Mouse (Mus musculus): Measurements from ENCODE around the gene Eml6.
"Not testable (repeated sequence)": the region's sequence is repeated elsewhere in the genome, so short reads cannot be mapped to it uniquely, and the experiment has no call there.

Eml6 gene

DNA sequence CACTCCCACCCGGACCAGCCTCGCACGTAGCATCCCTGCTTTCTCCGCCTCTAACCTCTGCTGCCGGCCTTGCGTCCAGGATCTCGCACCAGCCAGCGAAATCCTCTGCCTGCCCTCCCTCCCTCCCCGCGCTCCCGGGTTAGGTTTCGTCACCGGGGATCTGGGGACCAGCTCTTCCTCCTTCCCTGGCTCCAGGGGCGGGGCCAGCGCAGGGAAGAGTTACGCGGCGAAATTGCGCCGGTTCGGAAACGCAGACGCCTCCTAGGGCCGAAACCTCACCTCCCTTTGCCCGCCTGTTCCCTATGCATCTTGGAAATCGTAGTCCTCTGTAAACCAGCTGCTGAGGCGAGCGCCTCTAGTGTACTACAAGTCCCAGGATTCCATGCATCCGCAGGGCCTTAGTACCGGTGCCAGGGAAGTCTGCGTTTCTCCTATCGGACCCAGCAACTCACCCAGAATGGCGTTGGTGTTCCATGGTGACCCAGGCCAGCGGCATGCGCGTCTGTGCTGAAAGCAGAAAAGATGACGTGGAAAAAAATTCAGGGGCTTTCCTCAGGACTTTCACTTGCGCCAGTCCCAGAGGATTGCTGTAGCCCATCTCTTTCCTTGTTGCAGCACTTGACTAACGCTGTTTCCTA lies at the start of gene Eml6:
TSS of gene Eml6 (minus strand) at position 199 of the 638 bp plus-strand sequence.
- DNase-seq (ENCODE audit: low spot score) = peak; percentile 92

- no peak for DNase-seq (ENCODE audit: low spot score)
Observed at GRCm38 (mm10) chr11:30057299-30057698, 31.5 kb upstream of the Eml6 start.

DNA sequence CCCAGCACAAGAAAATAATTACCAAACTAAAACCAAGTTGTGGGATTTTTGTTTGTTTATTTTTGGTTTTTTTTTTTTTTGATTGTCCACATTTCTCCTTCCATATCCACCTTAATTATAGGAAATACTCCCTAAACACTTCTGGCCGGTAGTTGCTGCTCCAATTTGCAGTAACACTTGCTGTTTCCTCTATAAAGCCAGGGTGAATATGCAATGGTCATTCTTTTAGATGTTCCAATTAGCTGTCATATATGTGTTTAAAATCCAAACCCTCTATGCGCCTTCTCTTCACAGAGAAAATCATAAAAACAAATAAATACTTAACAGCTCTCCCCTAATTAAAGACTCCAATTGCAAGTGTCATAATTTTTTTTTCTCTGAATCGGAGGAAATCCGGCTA lies 689 bp downstream of the Eml6 start:
- no peak for DNase-seq (ENCODE audit: low spot score)

GRCm38 (mm10) chr11:30024261-30025071 lies 1.4 kb downstream of the Eml6 start:
- peak; percentile 54 for DNase-seq (ENCODE audit: low spot score)

- DNase-seq (ENCODE audit: low spot score) = no peak
Observed at GRCm38 (mm10) chr11:29986257-29986656, 39.6 kb downstream of the Eml6 start.

GRCm38 (mm10) chr11:29968874-29969273 lies 57.0 kb downstream of the Eml6 start:
- DNase-seq (ENCODE audit: low spot score) = no peak

DNA sequence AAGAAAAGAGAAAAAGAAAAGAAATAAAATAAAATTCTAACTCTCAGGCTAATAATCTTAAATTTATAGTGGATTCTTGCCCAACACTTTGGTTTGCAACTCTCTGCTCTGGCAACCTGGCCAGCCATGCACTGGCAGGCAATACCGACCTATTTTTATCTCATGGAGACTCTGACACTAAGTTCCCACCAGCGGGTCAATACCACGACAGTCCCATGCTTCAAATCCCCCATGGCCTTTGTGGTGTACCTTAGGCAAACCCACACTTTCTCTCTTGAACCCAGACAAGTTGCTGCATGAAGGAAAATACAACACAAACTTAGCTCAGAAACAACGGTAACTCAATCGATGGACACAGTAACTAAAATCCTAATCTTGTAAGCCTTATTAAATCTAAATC lies 66.5 kb downstream of the Eml6 start:
- DNase-seq (ENCODE audit: low spot score) = no peak

- no peak for DNase-seq (ENCODE audit: low spot score)
Observed at GRCm38 (mm10) chr11:29944661-29945060, 81.2 kb downstream of the Eml6 start.

GRCm38 (mm10) chr11:29924332-29924731 lies 101.5 kb downstream of the Eml6 start:
- DNase-seq (ENCODE audit: low spot score) = no peak

DNA sequence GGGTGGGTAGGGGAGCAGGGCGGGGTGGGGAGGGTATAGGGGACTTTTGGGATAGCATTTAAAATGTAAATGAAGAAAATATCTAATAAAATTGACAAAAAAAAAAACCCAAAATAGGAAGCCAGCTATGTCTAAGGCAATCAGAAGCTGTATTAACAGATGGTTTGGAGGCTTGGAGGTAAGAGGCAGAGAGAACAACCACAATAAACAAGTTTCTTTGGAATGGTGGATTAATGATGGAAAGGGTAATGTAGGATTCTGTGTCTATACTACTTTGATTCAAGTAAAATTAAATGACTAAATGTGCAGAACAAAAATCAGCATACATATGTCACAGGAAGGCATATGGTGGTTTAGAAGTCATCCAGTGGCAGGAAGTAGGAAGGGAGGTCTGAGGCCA lies 102.0 kb downstream of the Eml6 start:
- no peak for DNase-seq (ENCODE audit: low spot score)

GRCm38 (mm10) chr11:29913180-29913579 lies 112.7 kb downstream of the Eml6 start:
- peak; percentile 40 for DNase-seq (ENCODE audit: low spot score)

- DNase-seq (ENCODE audit: low spot score) = no peak
Observed at GRCm38 (mm10) chr11:29909330-29909729, 116.5 kb downstream of the Eml6 start.

GRCm38 (mm10) chr11:29885160-29885559 lies 140.7 kb downstream of the Eml6 start:
- peak; percentile 61 for DNase-seq (ENCODE audit: low spot score)

GRCm38 (mm10) chr11:29884355-29884754 lies 141.5 kb downstream of the Eml6 start:
- DNase-seq (ENCODE audit: low spot score) = no peak

DNA sequence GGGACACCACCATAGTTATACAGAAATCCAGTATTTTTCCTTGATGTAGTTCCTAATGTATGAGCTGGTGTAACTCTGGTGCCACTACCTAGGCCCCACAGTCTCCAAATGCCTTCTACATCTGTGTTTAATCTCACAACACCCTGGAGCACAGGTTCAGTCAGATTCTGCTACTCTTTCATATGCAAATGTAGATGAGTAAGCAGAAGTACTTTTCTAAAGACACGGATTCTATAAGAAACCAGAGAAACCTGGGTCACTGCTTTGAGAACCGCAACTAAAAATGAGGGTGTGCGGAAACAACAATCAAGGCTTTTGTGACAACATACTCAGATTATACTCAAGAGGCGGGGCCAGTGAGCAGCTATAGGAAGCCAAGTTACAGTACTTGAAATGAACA lies 142.8 kb downstream of the Eml6 start:
- DNase-seq (ENCODE audit: low spot score) = no peak

GRCm38 (mm10) chr11:29879641-29880040 lies 146.2 kb downstream of the Eml6 start:
- no peak for DNase-seq (ENCODE audit: low spot score)

DNA sequence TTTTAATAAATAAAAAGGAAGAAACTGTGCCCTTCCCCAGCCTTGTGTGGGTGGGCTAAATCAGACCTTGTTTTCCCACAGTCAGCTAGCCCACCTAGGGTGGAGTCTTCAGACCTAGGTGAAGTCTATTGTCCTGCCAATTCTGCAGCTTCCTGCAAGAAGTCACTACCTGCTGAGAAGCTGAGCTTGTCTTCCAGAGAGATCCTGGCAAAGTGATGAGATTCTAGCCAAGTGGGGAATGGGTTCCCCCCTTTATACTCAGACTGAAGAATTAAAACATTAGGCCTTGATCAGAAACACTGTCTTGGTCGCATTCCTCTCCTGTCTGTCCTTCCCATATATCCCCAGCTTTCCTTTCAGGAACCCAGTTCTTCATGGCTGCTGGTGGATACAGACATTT lies 147.9 kb downstream of the Eml6 start:
- DNase-seq (ENCODE audit: low spot score) = no peak

DNA sequence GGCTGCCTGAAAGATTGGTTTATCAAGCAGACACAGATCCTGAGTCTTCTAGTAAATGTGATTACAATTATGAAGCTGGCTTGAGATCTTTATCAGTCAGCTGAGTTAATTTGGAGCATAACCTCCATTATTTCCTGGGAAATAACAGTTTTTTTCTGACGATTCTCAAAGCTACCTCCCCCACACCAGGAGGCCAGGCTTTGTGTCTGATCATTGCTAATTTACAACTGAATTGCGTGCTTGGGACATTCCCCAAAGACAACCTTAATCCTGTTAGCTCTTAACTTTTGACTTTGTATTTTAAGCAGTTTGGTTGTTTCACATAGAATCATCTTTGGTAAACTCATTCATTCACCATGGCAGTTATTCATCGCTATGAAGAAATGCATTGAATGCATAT lies 148.6 kb downstream of the Eml6 start:
- DNase-seq (ENCODE audit: low spot score) = no peak

DNA sequence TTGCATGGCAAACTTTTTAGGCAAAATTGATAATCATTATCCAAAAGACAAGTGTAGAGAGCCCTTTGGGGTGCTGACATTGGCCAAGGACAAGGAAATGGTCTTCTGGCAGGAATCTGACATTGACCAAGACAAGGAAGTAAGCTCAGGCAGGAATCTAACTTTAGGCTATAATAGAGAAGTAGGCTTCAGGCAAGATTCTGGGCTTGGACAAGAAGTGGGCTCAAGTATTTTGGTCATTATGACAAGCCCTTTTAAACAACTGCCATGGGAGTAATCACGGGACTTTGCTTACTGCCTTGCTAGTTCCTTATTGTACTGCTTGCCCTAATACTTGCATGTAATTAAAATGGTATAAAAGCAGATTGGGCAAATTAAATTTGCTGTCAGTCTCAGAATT lies 151.1 kb downstream of the Eml6 start:
- not testable (repeated sequence) for DNase-seq (ENCODE audit: low spot score)

DNA sequence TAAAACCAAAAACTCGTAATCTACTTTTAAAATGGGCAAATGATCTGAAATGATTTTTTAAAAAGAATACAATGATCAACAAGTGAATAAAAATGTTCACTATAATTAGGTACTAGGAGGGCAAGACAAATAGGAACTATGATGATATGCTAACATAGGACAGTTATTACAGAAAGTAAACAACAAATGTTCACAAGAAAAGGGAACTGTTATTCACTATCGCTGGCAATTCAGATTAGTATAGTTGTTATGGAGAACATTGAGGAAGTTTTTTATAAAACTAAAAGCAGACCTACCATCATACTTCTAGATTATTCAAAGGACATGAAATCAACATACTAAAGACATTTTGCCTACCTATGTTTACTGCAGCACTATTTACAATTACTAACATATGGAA lies 155.7 kb downstream of the Eml6 start:
- no peak for DNase-seq (ENCODE audit: low spot score)

DNA sequence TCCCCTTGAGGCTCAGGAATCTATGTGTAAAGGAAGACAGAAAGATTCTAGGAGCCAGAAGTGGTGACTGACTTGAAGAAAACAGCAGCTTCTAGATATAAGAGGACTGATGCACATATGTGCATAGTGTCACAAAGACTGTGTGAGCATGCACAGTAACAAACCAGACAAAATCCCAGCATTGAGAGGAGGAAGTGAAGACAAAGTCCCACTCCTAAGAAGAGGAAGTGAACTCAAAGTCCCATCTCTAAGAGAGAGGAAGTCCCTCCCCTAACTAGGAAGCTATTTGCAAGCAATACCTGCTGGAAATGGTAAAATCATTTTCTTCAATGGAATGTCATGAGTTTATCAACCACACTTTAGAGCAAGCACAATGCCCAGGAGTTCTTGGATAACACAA lies 161.6 kb downstream of the Eml6 start:
- DNase-seq (ENCODE audit: low spot score) = no peak

DNA sequence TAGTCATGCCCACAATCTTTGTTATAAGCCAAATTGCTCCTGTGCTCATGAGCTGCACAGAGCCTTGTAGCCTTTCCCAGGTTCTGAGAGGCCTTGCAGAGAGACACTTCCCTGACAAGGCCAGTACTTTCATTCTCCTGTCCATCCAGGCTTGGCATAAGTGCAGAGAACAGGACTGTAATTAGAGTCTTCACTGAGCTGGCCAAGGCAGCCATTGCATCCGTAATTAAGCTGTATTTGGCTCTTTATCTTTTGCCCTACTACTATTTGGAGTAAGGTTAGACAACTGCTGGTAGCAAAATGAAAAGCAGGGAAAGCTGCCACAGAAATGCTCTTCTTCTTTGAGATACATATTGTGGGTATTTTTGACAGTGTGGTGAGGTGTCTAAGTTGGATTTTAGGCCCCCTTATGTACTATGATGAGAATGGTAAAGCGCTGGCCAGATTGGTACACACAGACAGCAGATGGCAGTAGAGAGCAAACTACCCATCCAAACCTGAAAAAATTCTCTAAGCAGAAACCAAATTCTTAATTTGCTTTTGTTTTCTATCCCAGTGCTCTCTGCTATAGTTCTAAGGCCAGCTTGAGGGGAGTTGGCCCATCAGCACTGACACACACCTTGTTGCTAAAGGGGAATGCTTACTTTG lies 164.0 kb downstream of the Eml6 start:
- peak; percentile 53 for DNase-seq (ENCODE audit: low spot score)

DNA sequence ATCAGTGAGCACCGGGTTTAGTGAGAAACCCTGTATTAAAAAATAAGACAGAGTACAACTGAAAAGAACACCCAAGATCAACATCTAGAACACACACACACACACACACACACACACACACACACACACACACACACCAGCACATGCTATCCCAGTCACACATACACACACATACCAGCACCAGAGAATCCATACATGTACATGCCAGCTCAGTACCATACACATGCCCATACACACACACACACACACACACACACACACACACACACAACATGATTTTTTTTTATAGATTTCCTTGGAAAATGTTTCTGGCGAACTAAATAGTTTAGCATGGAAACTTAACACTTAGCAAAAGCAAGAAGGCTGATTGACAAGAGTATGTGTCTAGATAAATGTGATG lies 164.8 kb downstream of the Eml6 start:
- DNase-seq (ENCODE audit: low spot score) = no peak

Data from testis, postnatal 10 days (tissue).